Mouse (Mus musculus) embryonic facial prominence, embryonic 14.5 days (tissue): Measurements from ENCODE around the gene Cables2. TPM values are rescaled to one million over a fixed set of nuclear protein-coding genes. Genes with fewer than 3 reads are reported as not detected.

ENCODE experiments used
- ATAC-seq: fragments of 200-750 bp; cut with Nextera tagmentation; 2 replicates; pipeline ENCODE4 v1.8.0; 2017; ENCODE audit warnings: low read depth, moderate number of reproducible peaks, moderate TSS enrichment
- DNase-seq: peaks from one replicate; pipeline ENCODE4 v3.0.0-alpha.2; 2015; ENCODE audit warnings: low spot score
- H3K27ac ChIP-seq: fragments of 300-500 bp; sonication (generic); replicated peaks from 2 replicates; pipeline ENCODE4 v1.5.1; 2014; ENCODE audit warnings: low read depth, mild to moderate bottlenecking, low read length, moderate library complexity
- H3K27me3 ChIP-seq: fragments of 300-500 bp; sonication (generic); replicated peaks from 2 replicates; pipeline ENCODE4 v1.6.1; 2014; ENCODE audit warnings: low read length; ENCODE audit not compliant: control insufficient read depth, insufficient read depth
- H3K36me3 ChIP-seq: fragments of 300-500 bp; sonication (generic); 2 replicates; pipeline ENCODE4 v1.6.1; 2014; ENCODE audit warnings: low read length, mixed read lengths; ENCODE audit not compliant: control insufficient read depth, insufficient read depth
- H3K4me1 ChIP-seq: fragments of 300-500 bp; sonication (generic); 2 replicates; pipeline ENCODE4 v1.6.1; 2014; ENCODE audit warnings: antibody characterized with exemption, low read length; ENCODE audit not compliant: control insufficient read depth, insufficient read depth
- H3K4me2 ChIP-seq: fragments of 300-500 bp; sonication (generic); 2 replicates; pipeline ENCODE4 v1.6.1; 2014; ENCODE audit warnings: low read depth, mild to moderate bottlenecking, low read length, moderate library complexity, mixed read lengths
- H3K4me3 ChIP-seq: fragments of 300-500 bp; sonication (generic); 2 replicates; pipeline ENCODE4 v1.5.1; 2014; ENCODE audit warnings: low read depth, mild to moderate bottlenecking, low read length
- H3K9ac ChIP-seq: fragments of 300-500 bp; sonication (generic); 2 replicates; pipeline ENCODE4 v1.6.1; 2014; ENCODE audit warnings: low read depth, mild to moderate bottlenecking, low read length, moderate library complexity, mixed read lengths
- H3K9me3 ChIP-seq: fragments of 300-500 bp; sonication (generic); 2 replicates; pipeline ENCODE4 v1.6.1; 2016; ENCODE audit warnings: low read length; ENCODE audit not compliant: control insufficient read depth
- WGBS: fragments of 180-500 bp; shearing (Covaris S2); extraction: QIAGEN DNeasy Blood & Tissue Kit; methylation state at CpG from one replicate; pipeline ENCODE4 v1.1.7; 2014; 5-methylcytosine and 5-hydroxymethylcytosine counted together
- polyA plus RNA-seq: library from polyadenylated mRNA; unstranded; fragments of >200 nt; fragmentation: Nextera tagmentation; extraction: Ambion mirVana; gene quantifications from 2 replicates; pipeline ENCODE4 v1.2.1, GENCODE M21; 2014

Gene Cables2
- polyA plus RNA-seq, 1 experiment from 2014 or later: 16.5 TPM

- H3K4me2 ChIP-seq: no peak overlapping the region
- DNase-seq (no peak), ATAC-seq (no peak)
- H3K9me3 ChIP-seq: peaks cover 7% of the 10 kb centered on the region; the same call in 1 of the 2 replicates
- H3K4me1 ChIP-seq: no peaks in the 10 kb centered on the region
- H3K9ac ChIP-seq: no peak overlapping the region
- H3K27me3 ChIP-seq: no peaks in the 10 kb centered on the region
- 67% methylated on average over 2 of the region's 2 CpGs for WGBS
- H3K36me3 ChIP-seq: no peaks in the 10 kb centered on the region
- no peak overlapping the region for H3K4me3 ChIP-seq
- no peak overlapping the region for H3K27ac ChIP-seq
Measured at GRCm38 (mm10) chr2:180306009-180306408, 32.7 kb upstream of the Cables2 start.

GRCm38 (mm10) chr2:180305490-180305889, 32.2 kb upstream of the Cables2 start:
- ATAC-seq (no peak), DNase-seq (no peak)
- no peak overlapping the region for H3K4me2 ChIP-seq
- H3K36me3 ChIP-seq: no peaks in the 10 kb centered on the region
- H3K27ac ChIP-seq: no peak overlapping the region
- WGBS: 78% methylated on average over 3 of the region's 3 CpGs
- H3K9ac ChIP-seq: no peak overlapping the region
- H3K9me3 ChIP-seq: peaks cover 7% of the 10 kb centered on the region; the same call in 1 of the 2 replicates
- no peak overlapping the region for H3K4me3 ChIP-seq
- no peaks in the 10 kb centered on the region for H3K27me3 ChIP-seq
- no peaks in the 10 kb centered on the region for H3K4me1 ChIP-seq

GRCm38 (mm10) chr2:180304554-180304953, 31.3 kb upstream of the Cables2 start:
- DNase-seq (no peak), ATAC-seq (no peak)
- no peaks in the 10 kb centered on the region for H3K4me1 ChIP-seq
- peaks cover 7% of the 10 kb centered on the region; the same call in 1 of the 2 replicates for H3K9me3 ChIP-seq
- H3K36me3 ChIP-seq: no peaks in the 10 kb centered on the region
- no peak overlapping the region for H3K4me2 ChIP-seq
- no peak overlapping the region for H3K4me3 ChIP-seq
- no peak overlapping the region for H3K9ac ChIP-seq
- H3K27ac ChIP-seq: no peak overlapping the region
- 53% methylated on average over 4 of the region's 4 CpGs for WGBS
- H3K27me3 ChIP-seq: no peaks in the 10 kb centered on the region

DNA sequence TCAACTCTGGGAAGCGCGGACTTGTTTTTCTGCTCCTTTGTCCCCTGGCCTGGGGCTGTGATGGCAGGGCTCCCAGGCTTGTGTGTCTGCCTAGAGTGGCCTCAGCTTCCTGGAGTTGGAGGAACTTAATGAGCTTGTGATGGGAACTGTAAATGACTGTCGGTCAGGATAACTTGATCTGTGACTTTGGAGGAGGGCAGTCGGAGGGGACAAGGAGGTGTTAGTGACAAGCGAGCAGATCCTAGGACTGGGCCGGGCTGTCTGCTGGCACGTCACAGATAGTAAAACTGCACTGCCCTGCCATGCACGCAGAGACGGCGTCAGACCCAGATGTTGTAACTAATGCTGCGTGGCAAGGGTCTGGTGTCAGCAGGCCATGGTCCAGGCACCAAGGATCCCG, 30.2 kb upstream of the Cables2 start:
- 82% methylated on average over 12 of the region's 12 CpGs for WGBS

GRCm38 (mm10) chr2:180302201-180302600, 28.9 kb upstream of the Cables2 start:
- H3K27ac ChIP-seq: no peak overlapping the region
- no peak for ATAC-seq

More for the DNA sequence above, 30.2 kb upstream of the Cables2 start:
- peaks cover 7% of the 10 kb centered on the region; the same call in 1 of the 2 replicates for H3K9me3 ChIP-seq
- ATAC-seq (no peak), DNase-seq (no peak)
- no peak overlapping the region for H3K4me2 ChIP-seq
- no peaks in the 10 kb centered on the region for H3K27me3 ChIP-seq
- H3K27ac ChIP-seq: no peak overlapping the region
- H3K4me3 ChIP-seq: no peak overlapping the region
- no peak overlapping the region for H3K9ac ChIP-seq
- H3K36me3 ChIP-seq: no peaks in the 10 kb centered on the region
- H3K4me1 ChIP-seq: no peaks in the 10 kb centered on the region

DNA sequence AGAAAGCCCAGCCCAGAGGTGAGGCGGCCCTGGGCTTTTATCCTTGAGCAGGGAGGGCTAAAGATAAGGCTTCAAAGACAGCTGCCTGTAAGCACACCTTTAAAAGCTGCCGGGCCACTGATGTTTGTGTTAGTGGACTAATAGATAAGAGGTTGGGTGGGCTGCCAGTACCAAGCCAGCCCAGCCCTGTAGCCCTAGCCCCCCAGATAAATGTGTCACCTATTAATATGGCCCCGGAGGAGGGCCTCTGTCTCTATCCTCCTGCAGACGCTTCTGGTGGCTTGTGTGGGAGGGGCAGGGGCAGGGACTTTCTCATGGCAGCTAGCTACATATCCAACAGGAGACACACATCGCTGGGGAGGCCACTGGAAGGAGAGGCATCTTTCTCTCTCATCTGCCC, 27.5 kb upstream of the Cables2 start:
- H3K27me3 ChIP-seq: no peaks in the 10 kb centered on the region
- H3K4me1 ChIP-seq: no peaks in the 10 kb centered on the region
- WGBS: 54% methylated on average over 5 of the region's 5 CpGs
- peaks cover 7% of the 10 kb centered on the region; the same call in 1 of the 2 replicates for H3K9me3 ChIP-seq
- H3K36me3 ChIP-seq: no peaks in the 10 kb centered on the region
- no peak for DNase-seq
- H3K4me2 ChIP-seq: no peak overlapping the region
- H3K27ac ChIP-seq: no peak overlapping the region
- H3K4me3 ChIP-seq: no peak overlapping the region
- no peak for ATAC-seq
- H3K9ac ChIP-seq: no peak overlapping the region

More at GRCm38 (mm10) chr2:180302201-180302600, 28.9 kb upstream of the Cables2 start:
- 72% methylated on average over 4 of the region's 4 CpGs for WGBS
- H3K4me2 ChIP-seq: no peak overlapping the region
- DNase-seq: no peak
- H3K4me1 ChIP-seq: no peaks in the 10 kb centered on the region
- no peak overlapping the region for H3K9ac ChIP-seq
- H3K9me3 ChIP-seq: peaks cover 7% of the 10 kb centered on the region; the same call in 1 of the 2 replicates
- H3K36me3 ChIP-seq: no peaks in the 10 kb centered on the region
- no peaks in the 10 kb centered on the region for H3K27me3 ChIP-seq
- H3K4me3 ChIP-seq: no peak overlapping the region

DNA sequence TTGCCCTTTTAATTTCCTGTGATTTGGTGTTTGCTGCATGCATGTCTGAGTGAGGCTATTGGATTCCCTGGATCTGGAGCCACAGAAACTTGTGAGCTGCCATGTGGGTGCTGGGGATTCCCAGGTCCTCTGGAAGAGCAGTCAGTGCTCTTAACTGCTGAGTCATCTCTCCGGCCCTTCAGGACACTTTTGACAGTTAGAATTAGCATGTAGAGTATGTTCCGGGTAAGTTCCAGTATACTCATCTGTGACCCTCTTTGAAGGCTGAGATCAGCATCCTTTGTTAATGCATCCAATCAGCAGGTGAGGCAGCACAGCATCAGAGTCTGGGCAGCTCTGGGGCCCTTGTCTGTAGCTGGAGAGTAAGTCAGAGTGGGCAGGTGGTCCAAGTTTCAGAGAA, 27.0 kb upstream of the Cables2 start:
- H3K27ac ChIP-seq: no peak overlapping the region
- no peaks in the 10 kb centered on the region for H3K27me3 ChIP-seq
- WGBS: 66% methylated on average over 2 of the region's 2 CpGs

GRCm38 (mm10) chr2:180292906-180293305, 19.6 kb upstream of the Cables2 start:
- Histone ChIP-seq H3K4me3 (no peak overlapping the region), H3K27ac (no peak overlapping the region), H3K4me2 (no peak overlapping the region), H3K4me1 (no peaks in the 10 kb centered on the region), H3K36me3 (no peaks in the 10 kb centered on the region), H3K27me3 (no peaks in the 10 kb centered on the region), H3K9me3 (no peaks in the 10 kb centered on the region), H3K9ac (no peak overlapping the region)
- ATAC-seq (no peak), DNase-seq (no peak)
- WGBS: 75% methylated on average over 8 of the region's 8 CpGs

More for the DNA sequence above, 27.0 kb upstream of the Cables2 start:
- peaks cover 7% of the 10 kb centered on the region; the same call in 1 of the 2 replicates for H3K9me3 ChIP-seq
- DNase-seq (no peak), ATAC-seq (no peak)
- no peak overlapping the region for H3K9ac ChIP-seq
- no peak overlapping the region for H3K4me3 ChIP-seq
- no peaks in the 10 kb centered on the region for H3K36me3 ChIP-seq
- no peaks in the 10 kb centered on the region for H3K4me1 ChIP-seq
- no peak overlapping the region for H3K4me2 ChIP-seq

GRCm38 (mm10) chr2:180292026-180292425, 18.7 kb upstream of the Cables2 start:
- H3K9ac ChIP-seq: no peak overlapping the region
- no peak for DNase-seq
- no peaks in the 10 kb centered on the region for H3K36me3 ChIP-seq
- H3K4me2 ChIP-seq: no peak overlapping the region
- no peak for ATAC-seq
- H3K27me3 ChIP-seq: no peaks in the 10 kb centered on the region
- H3K4me1 ChIP-seq: no peaks in the 10 kb centered on the region
- no peaks in the 10 kb centered on the region for H3K9me3 ChIP-seq
- WGBS: 68% methylated on average over 4 of the region's 4 CpGs
- no peak overlapping the region for H3K4me3 ChIP-seq
- no peak overlapping the region for H3K27ac ChIP-seq
